Mouse (Mus musculus): ENCODE data around the gene Hoxc6. TPM values are rescaled to one million over a fixed set of nuclear protein-coding genes. Genes with fewer than 3 reads are reported as not detected.
A peak's percentile ranks its signal among the peaks of the same experiment; 100 is the strongest.

Gene Hoxc6
- polyA plus RNA-seq, 1 experiment from 2014 or later, result 3.9 TPM

GRCm38 (mm10) chr15:102969296-102969695, 28.8 kb upstream of the Hoxc6 start:
- H3K9me3 ChIP-seq, result no peaks in the 10 kb centered on the region
- H3K27me3 ChIP-seq, result peaks cover 94% of the 10 kb centered on the region
- H3K4me1 ChIP-seq (replicated peaks), result peaks cover 36% of the 10 kb centered on the region
- no peaks in the 10 kb centered on the region for H3K36me3 ChIP-seq
- no peak for ATAC-seq (ENCODE audit: insufficient number of reproducible peaks, insufficient read depth, low FRiP score, low TSS enrichment, low read depth)
- H3K27ac ChIP-seq, result no peak overlapping the region
- peak overlapping the region; percentile 61 for H3K4me2 ChIP-seq
- H3K4me3 ChIP-seq (replicated peaks), result peak overlapping the region; percentile 42
- H3K9ac ChIP-seq (replicated peaks), result peak overlapping the region; percentile 42; the same call in 1 of the 2 replicates
- WGBS, result 28% methylated on average over 1 of the region's 1 CpGs

- Histone ChIP-seq H3K27ac (no peak overlapping the region), H3K4me2 (peak overlapping the region; percentile 61), H3K36me3 (no peaks in the 10 kb centered on the region), H3K4me3 (replicated peaks) (peak overlapping the region; percentile 8; the same call in 1 of the 2 replicates), H3K27me3 (peaks cover 93% of the 10 kb centered on the region), H3K9me3 (no peaks in the 10 kb centered on the region), H3K9ac (replicated peaks) (no peak overlapping the region; the same call in 1 of the 2 replicates), H3K4me1 (replicated peaks) (peaks cover 41% of the 10 kb centered on the region)
- no peak for ATAC-seq (ENCODE audit: insufficient number of reproducible peaks, insufficient read depth, low FRiP score, low TSS enrichment, low read depth)
- WGBS, result 2% methylated on average over 12 of the region's 12 CpGs
These were observed 27.3 kb upstream of the Hoxc6 start for GRCm38 (mm10) chr15:102970740-102971139.

GRCm38 (mm10) chr15:102972254-102972653, 25.8 kb upstream of the Hoxc6 start:
- 1% methylated on average over 21 of the region's 21 CpGs for WGBS
- Histone ChIP-seq H3K4me3 (replicated peaks) (peak overlapping the region; percentile 34), H3K9ac (replicated peaks) (peak overlapping the region; percentile 50), H3K4me1 (replicated peaks) (peaks cover 49% of the 10 kb centered on the region), H3K9me3 (no peaks in the 10 kb centered on the region), H3K27ac (peak overlapping the region; percentile 32; the same call in 1 of the 2 replicates), H3K4me2 (peak overlapping the region; percentile 82), H3K27me3 (peaks cover 93% of the 10 kb centered on the region), H3K36me3 (no peaks in the 10 kb centered on the region)
- ATAC-seq (ENCODE audit: insufficient number of reproducible peaks, insufficient read depth, low FRiP score, low TSS enrichment, low read depth), result no peak

- Histone ChIP-seq H3K4me3 (replicated peaks) (peak overlapping the region; percentile 34), H3K36me3 (no peaks in the 10 kb centered on the region), H3K4me1 (replicated peaks) (peaks cover 54% of the 10 kb centered on the region), H3K9ac (replicated peaks) (peak overlapping the region; percentile 50), H3K27ac (peak overlapping the region; percentile 32; the same call in 1 of the 2 replicates), H3K9me3 (no peaks in the 10 kb centered on the region), H3K4me2 (peak overlapping the region; percentile 82), H3K27me3 (peaks cover 93% of the 10 kb centered on the region)
- no peak for ATAC-seq (ENCODE audit: insufficient number of reproducible peaks, insufficient read depth, low FRiP score, low TSS enrichment, low read depth)
- WGBS, result 3% methylated on average over 6 of the region's 6 CpGs
These were observed 25.3 kb upstream of the Hoxc6 start for GRCm38 (mm10) chr15:102972753-102973152.

- Histone ChIP-seq H3K9me3 (no peaks in the 10 kb centered on the region), H3K9ac (replicated peaks) (peak overlapping the region; percentile 71; the same call in 1 of the 2 replicates), H3K27me3 (peaks cover 97% of the 10 kb centered on the region), H3K4me2 (peak overlapping the region; percentile 82), H3K36me3 (no peaks in the 10 kb centered on the region), H3K27ac (0 out of 2 replicates have a peak overlapping the region, but pooled peaks have one; percentile 73), H3K4me1 (replicated peaks) (peaks cover 72% of the 10 kb centered on the region), H3K4me3 (replicated peaks) (peak overlapping the region; percentile 40)
- 10% methylated on average over 7 of the region's 7 CpGs for WGBS
- no peak for ATAC-seq (ENCODE audit: insufficient number of reproducible peaks, insufficient read depth, low FRiP score, low TSS enrichment, low read depth)
These were observed 23.0 kb upstream of the Hoxc6 start for GRCm38 (mm10) chr15:102975034-102975433.

- Histone ChIP-seq H3K4me3 (replicated peaks) (peak overlapping the region; percentile 40), H3K9me3 (no peaks in the 10 kb centered on the region), H3K9ac (replicated peaks) (peak overlapping the region; percentile 71), H3K4me1 (replicated peaks) (peaks cover 70% of the 10 kb centered on the region), H3K27me3 (peaks cover 97% of the 10 kb centered on the region), H3K36me3 (no peaks in the 10 kb centered on the region), H3K4me2 (peak overlapping the region; percentile 82), H3K27ac (peak overlapping the region; percentile 73)
- under 1% methylated on average over 21 of the region's 21 CpGs for WGBS
- ATAC-seq (ENCODE audit: insufficient number of reproducible peaks, insufficient read depth, low FRiP score, low TSS enrichment, low read depth), result no peak
These were observed 22.4 kb upstream of the Hoxc6 start for GRCm38 (mm10) chr15:102975688-102976111.

GRCm38 (mm10) chr15:102976171-102976570, 21.9 kb upstream of the Hoxc6 start, which contains the start of gene Hoxc9:
Hoxc9 (plus strand) TSS chr15:102976439.
- Histone ChIP-seq H3K27me3 (peaks cover 97% of the 10 kb centered on the region), H3K4me1 (replicated peaks) (peaks cover 71% of the 10 kb centered on the region), H3K36me3 (no peaks in the 10 kb centered on the region), H3K4me3 (replicated peaks) (peak within 1 kb of the TSS; percentile 40), H3K4me2 (peak within 1 kb of the TSS; percentile 82), H3K9me3 (no peaks in the 10 kb centered on the region), H3K27ac (peak within 1 kb of the TSS; percentile 73), H3K9ac (replicated peaks) (peak within 1 kb of the TSS; percentile 71)
- no peak for ATAC-seq (ENCODE audit: insufficient number of reproducible peaks, insufficient read depth, low FRiP score, low TSS enrichment, low read depth)
- under 1% methylated on average over 12 of the region's 20 CpGs for WGBS

- 2% methylated on average over 37 of the region's 37 CpGs for WGBS
- no peaks in the 10 kb centered on the region for H3K9me3 ChIP-seq
- H3K9ac ChIP-seq (replicated peaks), result peak overlapping the region; percentile 71
- peaks cover 73% of the 10 kb centered on the region for H3K4me1 ChIP-seq (replicated peaks)
- H3K36me3 ChIP-seq, result no peaks in the 10 kb centered on the region
- H3K27ac ChIP-seq, result peak overlapping the region; percentile 73
- no peak for ATAC-seq (ENCODE audit: insufficient number of reproducible peaks, insufficient read depth, low FRiP score, low TSS enrichment, low read depth)
- peak overlapping the region; percentile 40 for H3K4me3 ChIP-seq (replicated peaks)
- H3K27me3 ChIP-seq, result peaks cover 98% of the 10 kb centered on the region
- peak overlapping the region; percentile 82 for H3K4me2 ChIP-seq
These were observed 21.2 kb upstream of the Hoxc6 start for GRCm38 (mm10) chr15:102976631-102977422.

GRCm38 (mm10) chr15:102977423-102977974, 20.6 kb upstream of the Hoxc6 start:
- Histone ChIP-seq H3K4me3 (replicated peaks) (peak overlapping the region; percentile 40), H3K27ac (peak overlapping the region; percentile 73)

GRCm38 (mm10) chr15:102978615-102979515, 19.2 kb upstream of the Hoxc6 start:
- Histone ChIP-seq H3K36me3 (no peaks in the 10 kb centered on the region), H3K9ac (replicated peaks) (peak overlapping the region; percentile 50), H3K27ac (0 out of 2 replicates have a peak overlapping the region, but pooled peaks have one; percentile 73), H3K4me1 (replicated peaks) (peaks cover 79% of the 10 kb centered on the region), H3K4me2 (peak overlapping the region; percentile 82), H3K9me3 (no peaks in the 10 kb centered on the region), H3K27me3 (peaks cover 98% of the 10 kb centered on the region), H3K4me3 (replicated peaks) (peak overlapping the region; percentile 40)
- 3% methylated on average over 13 of the region's 13 CpGs for WGBS
- ATAC-seq (ENCODE audit: insufficient number of reproducible peaks, insufficient read depth, low FRiP score, low TSS enrichment, low read depth), result no peak

More at GRCm38 (mm10) chr15:102977423-102977974, 20.6 kb upstream of the Hoxc6 start:
- WGBS, result under 1% methylated on average over 16 of the region's 16 CpGs
- ATAC-seq (ENCODE audit: insufficient number of reproducible peaks, insufficient read depth, low FRiP score, low TSS enrichment, low read depth), result no peak
- peak overlapping the region; percentile 82 for H3K4me2 ChIP-seq
- H3K9me3 ChIP-seq, result no peaks in the 10 kb centered on the region
- peaks cover 98% of the 10 kb centered on the region for H3K27me3 ChIP-seq
- H3K36me3 ChIP-seq, result no peaks in the 10 kb centered on the region
- H3K9ac ChIP-seq (replicated peaks), result peak overlapping the region; percentile 71
- peaks cover 74% of the 10 kb centered on the region for H3K4me1 ChIP-seq (replicated peaks)
